Mouse (Mus musculus): ENCODE measurements at regions not wholly inside any gene's neighbourhood (a gene's known extent, or its start where the extent isn't known, plus 50 kb on each side); places are given as distances from the start of the nearest gene placed in this dataset.
"Not testable (repeated sequence)": the region's sequence is repeated elsewhere in the genome, so short reads cannot be mapped to it uniquely, and the experiment has no call there.

- DNase-seq (ENCODE audit: low spot score in 2 of 2): no peak
Observed at GRCm38 (mm10) chr14:54000527-54000926, 253.4 kb downstream of the Dad1 start.

- no peak for DNase-seq (ENCODE audit: low spot score in 2 of 2)
Observed at GRCm38 (mm10) chr14:53993427-53993826, 260.5 kb downstream of the Dad1 start.

GRCm38 (mm10) chr14:53992712-53993286 is 261.1 kb downstream of the Dad1 start:
- no peak for DNase-seq (ENCODE audit: low spot score in 2 of 2)

GRCm38 (mm10) chr14:53991390-53991789 is 262.5 kb downstream of the Dad1 start:
- no peak for DNase-seq (ENCODE audit: low spot score in 2 of 2)

- no peak for DNase-seq (ENCODE audit: low spot score in 2 of 2)
Observed at GRCm38 (mm10) chr14:53980771-53981170, 273.1 kb downstream of the Dad1 start.

GRCm38 (mm10) chr14:53961426-53961825 is 292.5 kb downstream of the Dad1 start:
- not testable (repeated sequence) for DNase-seq (ENCODE audit: low spot score in 2 of 2)

- DNase-seq (ENCODE audit: low spot score in 2 of 2): no peak
Observed at GRCm38 (mm10) chr14:53960779-53961178, 293.1 kb downstream of the Dad1 start.

GRCm38 (mm10) chr14:53935791-53936231 is 318.1 kb downstream of the Dad1 start:
- peak; percentile 84 to 96 for DNase-seq (ENCODE audit: low spot score in 2 of 2)

GRCm38 (mm10) chr14:53935336-53935735 is 318.6 kb downstream of the Dad1 start:
- peak; percentile 73 to 94 for DNase-seq (ENCODE audit: low spot score in 2 of 2)

GRCm38 (mm10) chr14:53910871-53911270 is 343.0 kb downstream of the Dad1 start:
- DNase-seq (ENCODE audit: low spot score in 2 of 2): no peak

- DNase-seq (ENCODE audit: low spot score in 2 of 2): no peak
Observed at GRCm38 (mm10) chr14:53904578-53904977, 349.3 kb downstream of the Dad1 start.

- no peak for DNase-seq (ENCODE audit: low spot score in 2 of 2)
Observed at GRCm38 (mm10) chr14:53901103-53901502, 352.8 kb downstream of the Dad1 start.

- no peak for DNase-seq (ENCODE audit: low spot score in 2 of 2)
Observed at GRCm38 (mm10) chr14:53881304-53881703, 372.6 kb downstream of the Dad1 start.

GRCm38 (mm10) chr14:53876581-53876980 is 377.3 kb downstream of the Dad1 start:
- no peak for DNase-seq (ENCODE audit: low spot score in 2 of 2)

GRCm38 (mm10) chr14:53875736-53876135 is 378.2 kb downstream of the Dad1 start:
- no peak for DNase-seq (ENCODE audit: low spot score in 2 of 2)

GRCm38 (mm10) chr14:53847049-53847448 is 406.9 kb downstream of the Dad1 start:
- no peak for DNase-seq (ENCODE audit: low spot score in 2 of 2)

- DNase-seq (ENCODE audit: low spot score in 2 of 2): no peak
Observed at GRCm38 (mm10) chr14:53845646-53846045, 408.3 kb downstream of the Dad1 start.

GRCm38 (mm10) chr14:53832553-53832952 is 421.4 kb downstream of the Dad1 start:
- DNase-seq (ENCODE audit: low spot score in 2 of 2): no peak

GRCm38 (mm10) chr14:53831651-53832050 is 422.3 kb downstream of the Dad1 start:
- DNase-seq (ENCODE audit: low spot score in 2 of 2): no peak

GRCm38 (mm10) chr14:53830717-53831116 is 423.2 kb downstream of the Dad1 start:
- no peak for DNase-seq (ENCODE audit: low spot score in 2 of 2)

- DNase-seq (ENCODE audit: low spot score in 2 of 2): no peak
Observed at GRCm38 (mm10) chr14:53826782-53827181, 427.1 kb downstream of the Dad1 start.

- peak; percentile 66 to 86 for DNase-seq (ENCODE audit: low spot score in 2 of 2)
Observed at GRCm38 (mm10) chr14:53806231-53806630, 447.7 kb downstream of the Dad1 start.

- peak; percentile 29 to 71 for DNase-seq (ENCODE audit: low spot score in 2 of 2)
Observed at GRCm38 (mm10) chr14:53803698-53804620, 449.9 kb downstream of the Dad1 start.
